Mouse (Mus musculus): ENCODE data around the gene Otud4. TPM values are rescaled to one million over a fixed set of nuclear protein-coding genes. Genes with fewer than 3 reads are reported as not detected.

Gene Otud4
- polyA plus RNA-seq (2015; fragmentation: Illumina TruSeq; extraction: RNeasy Lipid Tissue Mini Kit (QIAGEN cat#74804); ENCODE audit: insufficient read depth, low read depth, low replicate concordance), result 4.9 TPM

DNA sequence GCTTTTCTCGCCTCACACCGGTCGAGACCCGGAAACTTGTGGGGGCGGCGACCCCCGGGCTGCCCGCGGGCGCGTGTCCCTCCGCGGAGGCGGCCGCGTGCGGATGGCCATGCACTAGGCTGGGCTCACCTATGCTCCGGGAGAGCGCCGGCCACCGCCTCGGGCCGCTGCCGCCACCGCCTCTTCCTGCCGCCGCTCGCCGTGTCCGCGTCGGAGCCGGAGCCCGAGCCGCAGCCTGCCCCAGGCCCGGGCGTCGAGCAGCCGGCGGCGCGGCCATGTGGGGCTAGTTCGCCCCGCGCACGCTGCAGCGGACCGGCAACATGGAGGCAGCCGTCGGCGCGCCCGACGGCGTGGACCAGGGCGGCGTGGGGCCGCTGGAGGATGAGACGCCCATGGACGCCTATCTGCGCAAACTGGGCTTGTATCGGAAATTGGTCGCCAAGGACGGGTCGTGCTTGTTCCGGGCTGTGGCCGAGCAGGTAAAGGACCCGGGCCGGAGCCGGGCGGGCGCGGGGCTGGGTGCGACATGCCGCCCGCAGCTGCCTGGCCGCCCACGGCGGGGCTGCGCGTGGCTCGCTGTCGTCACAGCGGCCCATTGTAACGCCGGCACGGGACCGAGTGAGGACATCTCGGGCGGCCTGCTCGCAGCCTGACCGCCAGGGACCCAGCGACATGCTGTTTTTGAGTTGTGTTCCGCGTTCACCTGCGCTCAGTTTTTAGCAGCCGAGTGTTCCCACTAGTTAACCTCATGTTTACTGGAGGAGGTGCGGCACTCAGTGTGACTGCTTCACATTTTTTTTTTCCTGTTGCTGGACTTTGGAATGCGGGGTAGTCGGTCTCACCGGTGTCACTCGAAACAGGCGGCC is at the start of gene Otud4:
Gene Otud4, plus strand, starts transcription at position 33 of the 866 bp plus-strand sequence.

DNA sequence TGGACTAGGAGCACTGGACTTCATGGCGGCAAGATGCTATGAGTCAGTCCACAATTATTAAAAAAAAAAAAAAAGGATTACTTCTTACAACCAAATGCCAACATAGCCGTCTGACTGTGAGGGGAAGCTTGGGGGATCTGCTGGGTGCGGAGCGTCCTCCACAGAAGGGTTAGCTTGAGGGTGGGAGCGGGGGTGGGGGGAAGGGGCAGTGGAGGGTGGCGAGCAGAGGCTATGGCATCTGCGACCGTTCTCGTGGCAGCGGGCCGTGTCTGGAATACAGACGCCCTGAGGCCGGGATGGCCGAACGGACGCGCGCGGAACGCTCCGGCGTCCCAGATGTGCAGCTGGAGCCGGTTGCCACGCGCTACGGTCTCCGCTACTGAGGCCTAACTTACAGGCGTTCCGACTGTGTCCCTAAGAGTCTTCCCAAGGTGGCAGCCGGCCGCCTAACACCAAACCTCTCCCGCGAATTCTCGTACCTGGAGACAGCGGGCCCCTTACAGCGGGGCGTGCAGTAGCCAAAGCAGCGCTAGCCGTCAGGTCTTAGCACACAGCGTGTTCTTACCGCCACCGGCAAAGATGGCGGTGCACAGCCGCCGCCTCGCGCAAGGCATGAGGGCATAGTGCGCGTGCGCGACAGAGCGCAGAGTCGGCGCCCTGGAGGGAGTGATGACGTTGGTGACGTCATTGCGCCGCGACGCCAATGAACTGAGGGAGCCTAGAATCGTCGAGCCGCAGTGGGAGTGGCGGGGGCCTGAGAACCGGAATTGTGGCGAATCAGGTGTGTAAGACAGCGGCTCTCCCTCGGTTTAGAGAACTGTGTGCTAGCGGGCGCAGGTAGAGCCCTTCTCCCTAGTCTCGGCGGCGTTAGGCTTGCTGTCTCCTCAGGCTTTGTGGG is 71.9 kb downstream of the Otud4 start, which contains the start of the genes Abce1 and Anapc10:
Gene Abce1, minus strand, starts transcription at position 677 of the 898 bp plus-strand sequence.
Gene Anapc10, plus strand, starts transcription at position 757 of the 898 bp plus-strand sequence.

Other genes starting within 250 kb of the Otud4 start
- gene Smad1, start 240.1 kb upstream of the Otud4 start, polyA plus RNA-seq (2015; fragmentation: Illumina TruSeq; extraction: RNeasy Lipid Tissue Mini Kit (QIAGEN cat#74804); ENCODE audit: insufficient read depth, low read depth, low replicate concordance), result 4.0 TPM
- gene Abce1, start 72.1 kb downstream of the Otud4 start, polyA plus RNA-seq (2015; fragmentation: Illumina TruSeq; extraction: RNeasy Lipid Tissue Mini Kit (QIAGEN cat#74804); ENCODE audit: insufficient read depth, low read depth, low replicate concordance), result 15.1 TPM
- gene Anapc10, start 72.2 kb downstream of the Otud4 start, polyA plus RNA-seq (2015; fragmentation: Illumina TruSeq; extraction: RNeasy Lipid Tissue Mini Kit (QIAGEN cat#74804); ENCODE audit: insufficient read depth, low read depth, low replicate concordance), result 3.3 TPM

All from pancreas, adult 10 weeks (tissue).